Mouse (Mus musculus) ES-Bruce4 (cell line): ENCODE measurements around the gene Grb2. TPM values are rescaled to one million over a fixed set of nuclear protein-coding genes. Genes with fewer than 3 reads are reported as not detected.
"Not testable (repeated sequence)": the region's sequence is repeated elsewhere in the genome, so short reads cannot be mapped to it uniquely, and the experiment has no call there.

Experiments
- H3K27ac ChIP-seq: 2 replicates; pipeline ENCODE4 v1.5.1; 2012; ENCODE audit warnings: low read length, inconsistent platforms; ENCODE audit not compliant: insufficient read depth
- H3K27me3 ChIP-seq: 2 replicates; pipeline ENCODE4 v1.6.1; 2012; ENCODE audit warnings: mild to moderate bottlenecking, low read length, inconsistent platforms; ENCODE audit not compliant: control insufficient read depth, poor library complexity, insufficient read depth, severe bottlenecking
- H3K36me3 ChIP-seq: 2 replicates; pipeline ENCODE4 v1.6.1; 2012; ENCODE audit warnings: inconsistent platforms, mild to moderate bottlenecking, low read length, moderate library complexity; ENCODE audit not compliant: control insufficient read depth, poor library complexity, insufficient read depth, severe bottlenecking
- H3K4me1 ChIP-seq: one replicate; pipeline ENCODE4 v1.8.1; 2011; ENCODE audit warnings: low read length; ENCODE audit not compliant: control insufficient read depth, insufficient read depth
- H3K4me3 ChIP-seq: 2 replicates; pipeline ENCODE4 v1.5.1; 2011; ENCODE audit warnings: low read depth, mild to moderate bottlenecking, low read length
- H3K9ac ChIP-seq: 2 replicates; pipeline ENCODE4 v1.6.1; 2012; ENCODE audit warnings: low read depth, mild to moderate bottlenecking, inconsistent platforms; ENCODE audit not compliant: poor library complexity, severe bottlenecking
- H3K9me3 ChIP-seq: replicated peaks from 2 replicates; pipeline ENCODE4 v1.6.1; 2012; ENCODE audit warnings: mild to moderate bottlenecking, low read length, inconsistent platforms; ENCODE audit not compliant: control insufficient read depth, poor library complexity, insufficient read depth, severe bottlenecking
- CTCF ChIP-seq: IDR thresholded peaks from one replicate; pipeline ENCODE4 v1.8.1; 2011; ENCODE audit warnings: low read depth, low read length
- EP300 ChIP-seq: IDR thresholded peaks from 2 replicates; pipeline ENCODE4 v1.6.1; 2011; ENCODE audit warnings: low read depth, low read length; ENCODE audit not compliant: insufficient read depth
- POLR2A ChIP-seq: IDR thresholded peaks from one replicate; pipeline ENCODE4 v1.8.1; 2011; ENCODE audit warnings: low read length; ENCODE audit not compliant: insufficient read depth
- polyA plus RNA-seq: library from polyadenylated mRNA; stranded (reverse); fragments of >200 nt; gene quantifications from 2 replicates; pipeline ENCODE4 v1.2.4, GENCODE M21; 2011; ENCODE audit warnings: low read depth; ENCODE audit not compliant: missing spikeins, insufficient read depth, insufficient read length

Gene Grb2
- polyA plus RNA-seq, 1 experiment, result 75.0 TPM

- Histone ChIP-seq H3K27ac (no peak overlapping the region), H3K9me3 (no peaks in the 10 kb centered on the region), H3K9ac (no peak overlapping the region), H3K4me1 (no peaks in the 10 kb centered on the region), H3K4me3 (no peak overlapping the region), H3K36me3 (peaks cover 8% of the 10 kb centered on the region; the same call in 1 of the 2 replicates), H3K27me3 (no peaks in the 10 kb centered on the region)
- TF ChIP-seq CTCF (no peak), POLR2A (no peak), EP300 (no peak)
Measured at GRCm38 (mm10) chr11:115654128-115654527, 54.3 kb downstream of the Grb2 start.

DNA sequence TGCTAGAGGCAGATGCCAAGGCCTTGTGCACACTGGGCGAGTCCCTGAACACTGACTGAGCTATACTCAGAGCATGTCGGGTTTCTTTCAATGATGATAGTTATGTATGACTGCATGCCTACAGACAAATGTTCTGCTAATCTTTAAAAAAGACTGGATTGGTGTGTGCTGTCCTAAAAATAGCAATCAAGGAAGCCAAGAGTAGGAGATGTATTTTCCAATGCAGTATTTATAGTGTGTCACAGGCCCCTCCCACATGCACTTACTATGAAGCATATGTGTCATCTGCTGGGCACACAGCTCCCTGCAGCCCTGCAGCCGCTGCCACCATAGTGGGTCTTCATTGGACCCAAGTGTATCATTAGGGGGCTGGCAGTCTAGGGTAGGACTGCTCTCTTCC is 55.2 kb downstream of the Grb2 start:
- no peak overlapping the region for H3K27ac ChIP-seq
- H3K9me3 ChIP-seq, result no peaks in the 10 kb centered on the region
- no peak overlapping the region for H3K4me3 ChIP-seq
- no peaks in the 10 kb centered on the region for H3K4me1 ChIP-seq
- no peak for TF ChIP-seq EP300
- no peak for TF ChIP-seq CTCF
- no peak for TF ChIP-seq POLR2A
- no peaks in the 10 kb centered on the region for H3K27me3 ChIP-seq
- H3K9ac ChIP-seq, result no peak overlapping the region
- H3K36me3 ChIP-seq, result peaks cover 8% of the 10 kb centered on the region; the same call in 1 of the 2 replicates

DNA sequence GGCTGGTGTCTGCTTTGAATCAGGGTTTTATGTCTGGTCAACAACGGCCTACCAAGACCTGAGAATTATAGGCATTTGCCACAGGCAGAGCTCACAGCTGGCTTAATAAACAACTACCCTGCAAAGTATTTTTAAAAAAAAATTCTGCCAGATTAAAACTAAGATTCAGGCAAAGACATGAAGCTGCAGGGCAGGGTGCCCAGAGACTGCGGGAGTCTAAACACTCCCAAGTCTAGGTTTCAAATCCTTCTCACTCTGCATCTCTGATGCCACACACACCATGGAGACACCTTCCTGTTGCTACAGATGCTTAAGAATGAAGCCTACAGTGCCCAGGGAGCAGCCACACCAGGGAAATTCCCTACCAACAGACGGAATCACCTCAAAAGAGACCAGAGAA is 56.7 kb downstream of the Grb2 start:
- TF ChIP-seq CTCF (no peak), POLR2A (no peak), EP300 (no peak)
- H3K36me3 ChIP-seq, result peaks cover 8% of the 10 kb centered on the region; the same call in 1 of the 2 replicates
- no peaks in the 10 kb centered on the region for H3K27me3 ChIP-seq
- H3K9ac ChIP-seq, result no peak overlapping the region
- no peaks in the 10 kb centered on the region for H3K9me3 ChIP-seq
- no peaks in the 10 kb centered on the region for H3K4me1 ChIP-seq
- H3K27ac ChIP-seq, result no peak overlapping the region
- no peak overlapping the region for H3K4me3 ChIP-seq

GRCm38 (mm10) chr11:115649706-115650105 is 58.7 kb downstream of the Grb2 start:
- no peak overlapping the region for H3K27ac ChIP-seq
- no peak overlapping the region for H3K4me3 ChIP-seq
- no peak overlapping the region for H3K9ac ChIP-seq
- H3K27me3 ChIP-seq, result no peaks in the 10 kb centered on the region
- H3K36me3 ChIP-seq, result 0 out of 2 replicates have a peak, but pooled peaks cover 5% of the 10 kb centered on the region
- no peaks in the 10 kb centered on the region for H3K9me3 ChIP-seq
- H3K4me1 ChIP-seq, result no peaks in the 10 kb centered on the region
- TF ChIP-seq EP300 (no peak), POLR2A (no peak), CTCF (no peak)

- Histone ChIP-seq H3K9ac (no peak overlapping the region), H3K27me3 (no peaks in the 10 kb centered on the region), H3K27ac (no peak overlapping the region), H3K4me1 (peaks cover 6% of the 10 kb centered on the region), H3K4me3 (no peak overlapping the region), H3K36me3 (no peaks in the 10 kb centered on the region), H3K9me3 (no peaks in the 10 kb centered on the region)
- TF ChIP-seq EP300 (no peak), CTCF (no peak), POLR2A (no peak)
Measured at GRCm38 (mm10) chr11:115647459-115647858, 60.9 kb downstream of the Grb2 start.

DNA sequence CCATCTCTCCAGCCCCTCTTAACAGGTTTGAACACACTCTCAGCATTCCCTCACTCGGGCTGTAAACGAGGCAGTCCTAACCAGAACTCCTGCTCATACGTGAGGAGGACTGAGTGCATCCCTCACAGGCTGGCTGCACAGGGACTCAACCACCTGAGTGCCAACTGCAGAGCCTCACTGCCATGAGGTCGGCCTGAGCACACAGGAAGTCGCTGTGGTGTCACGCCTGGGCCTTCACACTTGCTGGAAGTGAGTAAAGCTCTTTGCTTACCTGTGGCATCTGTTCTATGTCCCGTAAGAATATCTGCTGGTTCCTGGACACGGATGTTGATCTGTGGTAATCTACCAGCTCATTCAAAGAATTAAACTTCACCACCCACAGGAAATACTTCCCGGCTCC is 62.0 kb downstream of the Grb2 start:
- TF ChIP-seq POLR2A (no peak), EP300 (no peak), CTCF (no peak)
- Histone ChIP-seq H3K4me1 (peaks cover 7% of the 10 kb centered on the region), H3K9ac (no peak overlapping the region), H3K36me3 (no peaks in the 10 kb centered on the region), H3K27me3 (no peaks in the 10 kb centered on the region), H3K27ac (no peak overlapping the region), H3K4me3 (no peak overlapping the region), H3K9me3 (no peaks in the 10 kb centered on the region)

DNA sequence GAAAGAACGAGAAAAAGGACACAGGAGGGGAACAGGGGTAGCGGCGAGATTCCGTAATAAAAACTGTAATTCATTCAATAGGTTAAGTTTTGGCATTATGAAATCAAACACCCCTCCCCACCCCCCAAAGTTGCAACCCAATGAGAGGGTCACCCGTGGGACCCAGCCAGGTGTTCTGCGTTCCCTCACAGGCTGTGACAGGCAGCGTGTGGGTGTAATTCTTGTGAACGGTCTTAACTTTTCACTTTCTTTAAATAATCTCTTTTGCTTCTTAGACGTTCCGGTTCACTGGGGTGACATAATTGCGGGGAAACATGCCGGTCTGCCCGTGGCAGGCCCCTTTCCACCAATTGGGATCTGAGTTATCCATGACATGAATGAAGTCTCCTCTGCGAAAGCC is 62.9 kb downstream of the Grb2 start:
- not testable (repeated sequence) for H3K4me3 ChIP-seq, H3K36me3 ChIP-seq, H3K27me3 ChIP-seq, H3K9me3 ChIP-seq, H3K9ac ChIP-seq, H3K27ac ChIP-seq
- peaks cover 11% of the 10 kb centered on the region for H3K4me1 ChIP-seq
